Mouse (Mus musculus) liver, postnatal 0 days (tissue): Measurements from ENCODE around the gene Armh3. TPM values are rescaled to one million over a fixed set of nuclear protein-coding genes. Genes with fewer than 3 reads are reported as not detected.

ENCODE experiments used
- ATAC-seq: fragments of 200-750 bp; cut with Nextera tagmentation; 2 replicates; pipeline ENCODE4 v1.8.0; 2017; ENCODE audit warnings: mild to moderate bottlenecking, moderate library complexity
- DNase-seq: peaks from one replicate; pipeline ENCODE4 v3.0.0-alpha.2; 2016
- H3K27ac ChIP-seq: fragments of 300-500 bp; sonication (generic); 2 replicates; pipeline ENCODE4 v1.5.1; 2014; ENCODE audit warnings: antibody characterized with exemption, moderate library complexity, mild to moderate bottlenecking, low read depth
- H3K27me3 ChIP-seq: fragments of 300-500 bp; sonication (generic); 2 replicates; pipeline ENCODE4 v1.6.1; 2014; ENCODE audit warnings: low read length, control low read depth, mixed read lengths; ENCODE audit not compliant: insufficient read depth
- H3K36me3 ChIP-seq: fragments of 300-500 bp; sonication (generic); replicated peaks from 2 replicates; pipeline ENCODE4 v1.6.1; 2014; ENCODE audit warnings: mild to moderate bottlenecking, control low read depth, low read length, moderate library complexity, mixed read lengths; ENCODE audit not compliant: insufficient read depth
- H3K4me1 ChIP-seq: fragments of 300-500 bp; sonication (generic); 2 replicates; pipeline ENCODE4 v1.6.1; 2014; ENCODE audit warnings: antibody characterized with exemption, mild to moderate bottlenecking, control low read depth; ENCODE audit not compliant: insufficient read depth
- H3K4me2 ChIP-seq: fragments of 300-500 bp; sonication (generic); 2 replicates; pipeline ENCODE4 v1.6.1; 2014; ENCODE audit warnings: low read depth, mild to moderate bottlenecking, low read length, moderate library complexity, mixed read lengths
- H3K4me3 ChIP-seq: fragments of 300-500 bp; sonication (generic); 2 replicates; pipeline ENCODE4 v1.5.1; 2014; ENCODE audit warnings: low read depth, low read length
- H3K9ac ChIP-seq: fragments of 300-500 bp; sonication (generic); replicated peaks from 2 replicates; pipeline ENCODE4 v1.6.1; 2014; ENCODE audit warnings: mild to moderate bottlenecking, moderate library complexity
- H3K9me3 ChIP-seq: fragments of 300-500 bp; sonication (generic); 2 replicates; pipeline ENCODE4 v1.6.1; 2016; ENCODE audit warnings: mild to moderate bottlenecking, control low read depth, low read length, mixed read lengths
- CTCF ChIP-seq: sonication (generic); IDR thresholded peaks from 2 replicates; pipeline ENCODE4 v1.5.1; 2016; ENCODE audit warnings: antibody characterized with exemption, low read depth
- EP300 ChIP-seq: IDR thresholded peaks from 2 replicates; pipeline ENCODE4 v1.6.1; 2016; ENCODE audit warnings: antibody characterized with exemption, low read depth, mild to moderate bottlenecking
- WGBS: fragments of 180-500 bp; shearing (Covaris S2); extraction: QIAGEN DNeasy Blood & Tissue Kit; methylation state at CpG from one replicate; pipeline ENCODE4 v1.1.7; 2014; ENCODE audit not compliant: insufficient replicate concordance; 5-methylcytosine and 5-hydroxymethylcytosine counted together
- polyA plus RNA-seq: library from polyadenylated mRNA; unstranded; fragments of >200 nt; fragmentation: Nextera tagmentation; extraction: Ambion mirVana; gene quantifications from 2 replicates; pipeline ENCODE4 v1.2.1, GENCODE M21; 2015

Armh3 gene
- polyA plus RNA-seq, 1 experiment from 2014 or later = 3.5 TPM

- TF ChIP-seq CTCF = no peak
- no peak for TF ChIP-seq EP300
- no peak for ATAC-seq
- H3K9me3 ChIP-seq = no peaks in the 10 kb centered on the region
- peak overlapping the region; percentile 93 for H3K27ac ChIP-seq
- peak overlapping the region; percentile 94 for H3K9ac ChIP-seq
- H3K4me1 ChIP-seq = peaks cover 67% of the 10 kb centered on the region
- H3K4me3 ChIP-seq = peak overlapping the region; percentile 82
- WGBS = 35% methylated on average over 14 of the region's 14 CpGs
- peaks cover 12% of the 10 kb centered on the region for H3K36me3 ChIP-seq
- no peaks in the 10 kb centered on the region for H3K27me3 ChIP-seq
- H3K4me2 ChIP-seq = peak overlapping the region; percentile 90
- no peak for DNase-seq
These were observed 42.0 kb upstream of the Armh3 start for GRCm38 (mm10) chr19:46040149-46040902.

- H3K9ac ChIP-seq = peak overlapping the region; percentile 94
- DNase-seq (peak; percentile 93), ATAC-seq (peak; percentile 81)
- H3K36me3 ChIP-seq = peaks cover 20% of the 10 kb centered on the region
- 3% methylated on average over 22 of the region's 30 CpGs for WGBS
- no peak for TF ChIP-seq EP300
- no peak for TF ChIP-seq CTCF
- H3K4me2 ChIP-seq = peak overlapping the region; percentile 90
- peaks cover 67% of the 10 kb centered on the region for H3K4me1 ChIP-seq
- no peaks in the 10 kb centered on the region for H3K9me3 ChIP-seq
- peak overlapping the region; percentile 82 for H3K4me3 ChIP-seq
- H3K27ac ChIP-seq = peak overlapping the region; percentile 93
- no peaks in the 10 kb centered on the region for H3K27me3 ChIP-seq
These were observed 41.2 kb upstream of the Armh3 start for GRCm38 (mm10) chr19:46039478-46039877.

- ATAC-seq = peak; percentile 16; the same call in 1 of the 2 replicates
- H3K4me2 ChIP-seq = peak overlapping the region; percentile 90
- H3K4me1 ChIP-seq = peaks cover 62% of the 10 kb centered on the region
- peak overlapping the region; percentile 82 for H3K4me3 ChIP-seq
- 3% methylated on average over 17 of the region's 17 CpGs for WGBS
- DNase-seq = no peak
- H3K27me3 ChIP-seq = no peaks in the 10 kb centered on the region
- H3K27ac ChIP-seq = peak overlapping the region; percentile 93
- no peaks in the 10 kb centered on the region for H3K9me3 ChIP-seq
- TF ChIP-seq CTCF = no peak
- no peak for TF ChIP-seq EP300
- H3K9ac ChIP-seq = peak overlapping the region; percentile 94
- H3K36me3 ChIP-seq = peaks cover 26% of the 10 kb centered on the region
These were observed 40.6 kb upstream of the Armh3 start for GRCm38 (mm10) chr19:46038851-46039260.

GRCm38 (mm10) chr19:46037925-46038850 is 39.9 kb upstream of the Armh3 start:
- no peaks in the 10 kb centered on the region for H3K9me3 ChIP-seq
- TF ChIP-seq EP300 = no peak
- TF ChIP-seq CTCF = no peak
- peak overlapping the region; percentile 94 for H3K9ac ChIP-seq
- ATAC-seq = no peak
- H3K4me1 ChIP-seq = peaks cover 56% of the 10 kb centered on the region
- peak; percentile 36 for DNase-seq
- peak overlapping the region; percentile 93 for H3K27ac ChIP-seq
- H3K36me3 ChIP-seq = peaks cover 33% of the 10 kb centered on the region
- no peaks in the 10 kb centered on the region for H3K27me3 ChIP-seq
- 12% methylated on average over 13 of the region's 13 CpGs for whole genome bisulfite sequencing
- peak overlapping the region; percentile 82 for H3K4me3 ChIP-seq
- H3K4me2 ChIP-seq = peak overlapping the region; percentile 90

- Histone ChIP-seq H3K27ac (peak overlapping the region; percentile 64), H3K4me1 (peaks cover 50% of the 10 kb centered on the region), H3K4me2 (peak overlapping the region; percentile 90), H3K4me3 (peak overlapping the region; percentile 82), H3K27me3 (no peaks in the 10 kb centered on the region), H3K36me3 (peaks cover 41% of the 10 kb centered on the region), H3K9me3 (no peaks in the 10 kb centered on the region), H3K9ac (peak overlapping the region; percentile 94)
- no peak for TF ChIP-seq CTCF
- TF ChIP-seq EP300 = peak; percentile 90
- DNase-seq (peak; percentile 57), ATAC-seq (peak; percentile 26)
- 24% methylated on average over 6 of the region's 6 CpGs for WGBS
These were observed 39.1 kb upstream of the Armh3 start for GRCm38 (mm10) chr19:46037243-46037924.
